Mouse (Mus musculus) naive thymus-derived CD4-positive, alpha-beta T cell, adult 2 months (primary cell): ENCODE data around the gene Map3k6.

ENCODE experiments used
- DNase-seq: peaks from one replicate; pipeline ENCODE4 v3.0.0-alpha.2; 2011; ENCODE audit warnings: low read depth

Map3k6 gene

GRCm38 (mm10) chr4:133285299-133285698, 44.7 kb downstream of the Map3k6 start:
- no peak for DNase-seq

DNA sequence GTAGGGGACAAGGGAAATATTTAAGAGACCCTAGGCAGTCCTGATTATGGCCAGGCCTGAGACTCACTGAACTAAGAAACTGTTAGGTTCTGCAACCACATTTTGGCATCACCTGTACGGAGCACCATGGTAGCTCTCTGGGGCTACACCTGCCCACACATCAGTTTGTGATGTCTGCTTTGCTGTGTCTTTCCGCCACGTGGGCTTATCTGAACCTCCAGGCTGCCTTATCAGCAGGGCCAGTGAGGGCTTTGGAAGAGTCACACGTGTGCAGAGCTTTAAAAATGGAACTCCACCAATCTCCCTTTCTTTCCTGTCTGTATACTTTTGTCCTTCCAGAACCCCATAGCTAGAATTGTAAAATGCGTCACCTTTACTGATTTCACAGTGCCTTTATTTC, 45.3 kb downstream of the Map3k6 start:
- no peak for DNase-seq

DNA sequence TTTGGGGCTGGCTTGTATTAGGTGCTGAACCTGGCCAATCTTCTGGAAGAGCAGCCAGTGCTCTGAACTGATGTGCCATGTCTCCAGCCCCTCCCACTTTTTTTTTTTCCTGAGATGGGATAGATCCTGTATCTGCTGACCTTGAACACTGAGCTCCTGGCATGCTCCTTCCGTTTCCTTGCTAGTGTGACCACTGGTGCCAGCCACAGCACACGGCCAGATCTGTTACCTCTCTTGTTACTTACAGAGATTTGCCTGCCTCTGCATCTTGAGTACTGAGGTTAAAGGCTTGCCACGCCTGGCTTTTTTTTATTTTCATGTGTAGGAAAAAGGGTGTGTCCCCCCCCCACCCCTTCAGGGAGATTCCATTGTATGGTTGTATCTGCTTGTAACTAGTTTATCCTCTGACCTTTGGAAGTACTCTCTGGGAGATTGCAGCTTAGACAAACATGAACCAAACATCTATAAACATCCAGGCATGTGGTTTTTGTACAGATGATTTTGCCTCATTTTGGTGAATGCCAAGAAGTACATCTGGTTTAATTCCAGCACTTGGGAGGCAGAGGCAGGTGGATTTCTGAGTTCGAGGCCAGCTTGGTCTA, 46.0 kb downstream of the Map3k6 start:
- no peak for DNase-seq

- no peak for DNase-seq
Observed at GRCm38 (mm10) chr4:133291255-133291654, 50.6 kb downstream of the Map3k6 start.

DNA sequence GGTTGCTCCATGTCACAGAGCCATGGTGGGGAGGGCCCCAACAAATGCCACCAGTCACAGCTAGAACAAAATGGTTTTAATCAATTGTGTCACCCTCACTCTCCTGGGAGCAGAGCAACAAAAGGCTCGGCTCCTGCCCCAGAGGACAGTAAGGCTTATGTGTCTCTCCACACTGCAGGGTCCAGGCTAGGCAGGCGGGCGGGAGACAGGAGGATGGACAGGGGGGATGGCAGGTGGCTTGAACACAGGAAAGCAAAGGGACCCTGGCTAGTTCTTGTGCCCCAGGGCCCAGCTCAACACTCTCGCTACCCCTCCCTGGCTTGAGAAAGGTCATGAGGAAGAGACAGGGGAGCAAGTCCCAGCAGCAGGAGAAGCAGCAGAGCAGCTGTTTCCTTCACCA, 51.8 kb downstream of the Map3k6 start:
- no peak for DNase-seq

DNA sequence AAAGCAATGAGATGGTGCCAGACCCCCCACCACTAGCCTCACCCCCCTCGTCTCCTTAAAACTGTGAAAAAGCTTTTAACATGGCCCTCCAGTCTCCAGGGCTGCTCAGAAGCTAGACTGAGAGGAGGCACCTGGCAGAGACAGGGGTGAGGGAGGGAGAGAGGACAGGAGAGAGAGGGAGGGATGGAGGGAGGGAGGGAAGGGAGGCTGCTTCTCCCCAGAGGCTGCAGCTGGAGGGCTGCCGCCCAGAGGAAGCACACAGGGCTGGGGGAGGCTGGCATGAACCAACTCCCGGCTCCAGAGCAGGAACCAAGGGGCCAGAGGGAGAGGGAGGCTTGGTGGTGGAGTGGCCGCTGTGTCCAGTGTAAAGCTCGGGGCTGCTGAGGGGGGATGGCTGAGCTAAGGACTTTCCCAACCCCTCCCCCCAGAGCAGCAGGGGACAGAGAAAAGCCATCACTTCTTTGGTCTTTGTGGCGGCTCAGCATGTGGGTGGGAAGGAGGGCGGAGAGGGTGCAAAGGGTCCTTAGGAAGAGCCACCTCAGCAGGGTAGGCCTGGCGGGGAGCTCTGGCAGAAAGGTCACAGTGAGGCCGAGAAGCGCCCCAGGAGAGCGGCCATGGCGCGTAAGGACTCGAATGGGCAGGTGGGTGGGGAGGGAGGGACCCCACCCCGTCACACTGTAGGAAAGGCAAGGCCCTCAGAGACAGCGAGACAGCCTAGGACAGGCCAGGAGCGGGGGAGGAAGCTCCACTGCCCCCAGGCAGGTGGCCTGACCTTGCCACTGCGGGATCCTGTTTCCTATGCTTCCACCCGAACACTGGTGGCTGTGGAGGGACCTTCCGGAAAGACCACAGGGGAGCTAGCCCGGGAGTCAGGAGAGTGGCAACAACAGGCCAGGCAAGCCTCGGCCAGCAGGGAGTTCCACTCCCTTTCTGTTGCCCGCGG, 52.6 kb downstream of the Map3k6 start:
- no peak for DNase-seq

DNA sequence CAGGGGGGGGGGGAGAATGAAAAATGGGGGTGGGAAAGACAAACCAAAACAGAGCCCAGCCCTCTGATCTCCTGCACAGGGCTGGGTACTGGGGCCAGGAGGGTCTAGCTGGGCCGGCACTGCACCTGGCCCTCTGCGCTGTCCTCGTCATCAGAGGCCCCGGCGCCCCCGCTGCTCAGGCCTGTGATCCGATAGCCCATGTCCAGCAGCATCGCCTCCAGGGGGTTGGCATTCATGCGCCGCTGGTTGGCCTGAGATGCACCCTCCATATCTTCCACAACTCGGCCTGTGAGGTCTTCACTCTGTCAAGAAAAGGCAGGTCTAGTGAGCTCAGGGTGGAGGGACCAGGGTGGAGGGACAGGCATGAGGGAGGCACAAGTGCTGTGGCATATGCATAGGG, 53.5 kb downstream of the Map3k6 start:
- DNase-seq: no peak

DNA sequence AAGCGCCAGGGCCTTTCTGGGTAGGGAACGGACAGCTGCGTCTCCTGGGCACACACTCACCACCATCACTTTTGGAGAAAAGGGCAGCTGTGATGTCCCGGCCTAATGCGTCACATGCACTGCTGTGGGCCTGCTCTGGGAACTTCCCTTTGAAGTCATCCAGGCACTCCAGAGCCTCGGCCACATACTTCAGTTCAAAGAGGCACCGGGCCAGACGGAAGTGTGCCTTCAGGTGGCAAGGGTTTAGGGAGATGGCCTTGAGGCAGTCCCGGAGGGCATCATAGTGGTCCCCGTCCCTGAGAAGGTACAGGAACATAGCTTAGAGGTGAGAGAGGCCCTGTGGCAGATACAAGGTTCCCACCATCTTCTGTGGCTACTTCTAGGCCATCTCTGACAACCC, 56.7 kb downstream of the Map3k6 start:
- no peak for DNase-seq

GRCm38 (mm10) chr4:133297801-133298238, 57.2 kb downstream of the Map3k6 start:
- peak; percentile 90 for DNase-seq

- DNase-seq: peak; percentile 87
Observed at GRCm38 (mm10) chr4:133298516-133299365, 58.1 kb downstream of the Map3k6 start.

DNA sequence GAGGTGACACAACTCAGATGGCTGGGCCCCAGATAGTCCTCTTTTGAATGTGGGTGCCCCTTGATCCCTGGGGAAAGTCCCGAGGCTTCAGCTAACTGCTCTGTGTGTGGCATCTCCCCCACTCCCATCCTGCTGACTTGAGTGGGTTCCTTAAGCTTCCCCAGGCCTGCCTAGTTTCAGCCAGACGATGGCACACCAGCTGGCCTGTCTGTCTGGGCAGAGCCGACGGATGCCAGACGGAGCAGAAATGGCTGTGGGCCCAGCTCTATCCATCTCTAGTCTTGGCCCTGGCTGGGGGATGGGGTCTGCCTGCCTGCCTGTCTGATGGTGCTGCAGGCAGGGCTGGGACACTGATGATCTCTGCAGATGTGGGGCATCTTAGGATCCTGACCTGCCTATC, 59.1 kb downstream of the Map3k6 start:
- no peak for DNase-seq

GRCm38 (mm10) chr4:133300421-133300820, 59.8 kb downstream of the Map3k6 start:
- no peak for DNase-seq

DNA sequence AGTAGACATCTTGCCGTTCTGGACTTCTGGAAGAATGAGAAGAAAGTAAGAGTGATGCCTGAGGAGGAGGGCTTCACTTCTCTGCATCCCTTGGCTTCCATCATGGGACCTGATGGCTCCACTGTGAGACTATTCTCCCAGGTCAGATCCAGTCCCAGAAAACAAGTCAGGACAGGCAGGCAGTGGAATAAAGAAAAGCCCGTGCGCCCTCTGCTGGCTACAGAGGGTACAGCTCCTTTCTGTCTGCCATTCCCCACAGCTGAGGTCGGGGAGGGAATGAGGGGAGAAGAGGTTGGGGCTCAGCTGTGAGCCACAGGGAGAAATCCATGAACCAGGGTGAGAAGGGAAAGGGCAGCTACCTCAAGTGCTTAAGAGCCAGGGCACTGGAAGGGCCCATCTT, 61.2 kb downstream of the Map3k6 start:
- peak; percentile 76 for DNase-seq
